25 mouse cellular contexts compared by ENCODE assay signal in the genomic region with DNA sequence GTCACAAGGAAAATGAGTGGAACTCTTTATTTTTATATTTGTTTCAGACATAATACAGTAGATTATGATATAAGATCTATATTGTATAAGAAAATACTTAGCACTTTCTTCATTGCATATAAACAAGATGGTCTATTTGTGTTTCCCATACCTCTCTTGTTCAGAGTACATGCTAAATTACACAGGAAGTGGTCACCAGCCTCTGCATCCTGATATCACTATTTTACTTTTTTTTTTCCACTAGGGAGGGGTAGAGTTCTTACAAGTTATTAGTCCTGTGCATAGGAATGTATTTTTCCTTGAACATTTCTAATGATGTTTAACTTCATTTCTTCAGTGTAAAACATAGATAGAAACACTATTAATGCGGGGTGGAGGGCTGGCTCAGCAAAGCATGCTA. TPM values are rescaled to one million over a fixed set of nuclear protein-coding genes. Genes with fewer than 3 reads are reported as not detected.
DNase-seq lines count a peak whose midpoint lies in the region; ATAC-seq lines count a peak whose summit lies in the region.
"Had no signal": no experiment of that assay in that cellular context is flagged by ENCODE, and none has a peak within 500 bp of the region (broad histone marks: within the 10 kb centered on the region; RNA-seq: fewer than 3 reads in every experiment).

No protein-coding gene starts in this region.

- peak; percentile 71 for DNase-seq in 416B (ENCODE audit: low read depth)
- no peak for DNase-seq in kidney, adult 8-10 months
- no peak for DNase-seq in thymus, postnatal 4 days
- no peak for DNase-seq in right cerebral cortex, postnatal 25 days
- DNase-seq: adrenal gland, adult 2 months; adrenal gland, postnatal 14 days; B cell, adult 2 months; cerebellum, adult 11 months; cerebellum, adult 2 months; cerebellum, adult 9-11 months; cerebellum, postnatal 25 days; forebrain, postnatal 0 days; gastrocnemius, adult 2 months; gastrocnemius, postnatal 14 days; heart, adult 11 months; heart, postnatal 14 days; heart, postnatal 4 days; kidney, adult 11 months had no signal

- peak; percentile 89 for ATAC-seq in CD4-positive, CD25-positive, alpha-beta regulatory T cell, adult 4 months
- peak; percentile 62 to 69 for ATAC-seq in hematopoietic stem cell, adult 5-6 weeks (replicated peaks in 1 of 2; ENCODE audit: insufficient read depth in 1 of 2, low FRiP score in 2 of 2, low TSS enrichment in 1 of 2, low read depth in 1 of 2, poor library complexity in 2 of 2, severe bottlenecking in 2 of 2)
- peak; percentile 52 for ATAC-seq in megakaryocyte progenitor cell, adult 5-6 weeks (replicated peaks; ENCODE audit: poor library complexity)
- ATAC-seq: forebrain, embryonic 13.5 days; forebrain, postnatal 0 days; hindbrain, postnatal 0 days; intestine, embryonic 15.5 days; Patski had no signal

RNA-seq across cellular contexts. Expression of gene Smc6, which starts 35.2 kb away (rescaled TPM):
- polyA plus RNA-seq in CD4-positive, CD25-positive, alpha-beta regulatory T cell, adult 4 months (2017; shearing (Covaris generic)), result 100 to 1,000 TPM; 119 to 222 TPM
- total RNA-seq in hematopoietic stem cell, adult 5-6 weeks (2017), result 93.0 and 93.7 TPM in 2 replicates
- total RNA-seq in megakaryocyte progenitor cell, adult 5-6 weeks (2015), result 91.1 and 103 TPM in 2 replicates
- 90.7 and 119 TPM in 2 replicates for total RNA-seq in megakaryocyte progenitor cell, adult 5-6 weeks (2017)

RNA-seq across cellular contexts. Expression of gene Gen1, which starts 35.3 kb away (rescaled TPM):
- 1 to 10 TPM; 1.2 to 1.5 TPM for polyA plus RNA-seq in CD4-positive, CD25-positive, alpha-beta regulatory T cell, adult 4 months (2017; shearing (Covaris generic))
- 8.9 and 13.8 TPM in 2 replicates for total RNA-seq in hematopoietic stem cell, adult 5-6 weeks (2017)
- total RNA-seq in megakaryocyte progenitor cell, adult 5-6 weeks (2015), result 21.6 and 25.4 TPM in 2 replicates
- total RNA-seq in megakaryocyte progenitor cell, adult 5-6 weeks (2017), result 17.1 and 28.3 TPM in 2 replicates
- polyA plus RNA-seq: adrenal gland, adult 2 months had no signal
